Mouse (Mus musculus) spleen, embryonic (tissue): Measurements from ENCODE around the gene Osgin1.

Experiments
- CTCF ChIA-PET: fragments of 350-600 bp; sonication (Branson Sonifier 250); formaldehyde crosslinking; loops from one replicate; lab custom pipeline; 2022; lab: Charles Lee

Osgin1 gene

DNA sequence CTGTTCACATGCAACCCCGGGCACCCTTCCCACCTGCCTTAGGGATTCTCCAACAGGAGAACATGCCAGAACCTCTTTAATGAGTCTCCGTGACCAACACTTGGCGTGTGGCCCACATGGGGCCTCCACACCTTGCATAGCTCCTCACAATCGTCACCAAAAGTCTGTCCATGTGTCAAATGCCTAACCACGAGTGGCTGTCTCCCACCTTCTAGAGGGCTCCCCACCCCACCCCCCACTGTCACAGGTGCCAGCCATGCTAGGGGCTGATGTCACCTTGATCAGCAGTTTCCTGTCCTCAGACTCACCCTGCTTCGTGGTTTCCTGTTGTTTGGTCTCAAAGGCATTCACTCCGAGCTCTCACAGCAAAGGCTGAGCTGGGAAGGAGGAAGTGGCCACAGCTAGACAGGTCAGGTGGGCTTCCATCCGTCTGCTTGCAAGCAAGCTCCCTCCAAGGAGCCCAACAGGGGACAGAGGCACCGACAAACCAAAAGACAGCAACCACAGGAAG, 10.2 kb upstream of the Osgin1 start:
- CTCF ChIA-PET = interaction anchor here (1.4 to 3.0 kb wide), 3 partner anchors 10 to 13 kb away, joined by 4 to 15 read pairs (median 12); no protein-coding TSS in a partner anchor

DNA sequence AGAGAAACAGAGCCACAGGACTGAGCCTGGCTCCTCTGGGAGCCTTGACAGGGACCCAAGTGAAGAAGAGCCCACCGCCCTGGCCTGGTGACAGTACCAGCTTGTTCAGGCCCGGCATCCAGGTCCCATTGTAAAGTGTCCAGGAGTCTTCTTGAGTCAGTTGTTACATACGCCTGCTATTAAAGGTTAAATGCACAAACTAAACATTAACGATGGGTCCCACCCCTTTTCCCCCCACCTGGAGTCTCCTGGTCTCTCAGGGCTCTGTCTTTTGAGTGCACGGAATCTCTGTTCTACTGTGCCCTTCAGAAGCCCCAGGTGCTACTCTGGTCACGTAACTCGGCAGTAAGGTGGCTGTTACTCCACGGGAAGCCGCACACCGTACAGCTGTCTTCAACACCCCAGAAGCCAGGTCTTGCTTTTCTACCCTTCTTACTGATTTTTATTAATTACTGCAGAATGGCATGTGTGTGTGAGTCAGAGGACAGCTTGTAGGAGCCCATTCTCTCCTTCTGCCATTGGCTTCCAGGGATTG, 9.7 kb upstream of the Osgin1 start:
- CTCF ChIA-PET = interaction anchor here (0.9 to 3.0 kb wide), 3 partner anchors 11 to 1322 kb away, joined by 3 to 12 read pairs (median 4); no protein-coding TSS in a partner anchor

DNA sequence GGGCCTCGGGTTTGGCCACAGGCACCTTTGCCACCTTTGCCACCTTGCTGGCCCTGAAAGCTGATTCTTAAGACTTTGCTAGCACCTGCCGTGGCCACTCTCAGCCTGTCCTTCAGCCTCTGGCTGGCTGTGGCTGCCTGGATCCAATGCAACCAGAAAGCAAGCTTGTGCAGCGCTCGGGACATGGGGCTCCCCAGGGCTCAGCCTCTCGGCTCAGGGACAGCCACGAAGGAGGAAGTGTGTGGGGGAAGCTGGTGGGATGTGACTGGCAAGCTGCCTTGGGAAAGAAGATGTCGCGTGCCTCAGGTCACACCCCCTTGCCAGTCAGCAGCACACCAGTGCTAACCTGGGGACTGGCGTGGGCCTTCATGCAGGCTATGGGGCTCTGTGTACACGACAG, 9.2 kb upstream of the Osgin1 start:
- CTCF ChIA-PET = interaction anchor here (0.9 to 3.0 kb wide), 3 partner anchors 12 to 1322 kb away, joined by 3 to 12 read pairs (median 4); no protein-coding TSS in a partner anchor

DNA sequence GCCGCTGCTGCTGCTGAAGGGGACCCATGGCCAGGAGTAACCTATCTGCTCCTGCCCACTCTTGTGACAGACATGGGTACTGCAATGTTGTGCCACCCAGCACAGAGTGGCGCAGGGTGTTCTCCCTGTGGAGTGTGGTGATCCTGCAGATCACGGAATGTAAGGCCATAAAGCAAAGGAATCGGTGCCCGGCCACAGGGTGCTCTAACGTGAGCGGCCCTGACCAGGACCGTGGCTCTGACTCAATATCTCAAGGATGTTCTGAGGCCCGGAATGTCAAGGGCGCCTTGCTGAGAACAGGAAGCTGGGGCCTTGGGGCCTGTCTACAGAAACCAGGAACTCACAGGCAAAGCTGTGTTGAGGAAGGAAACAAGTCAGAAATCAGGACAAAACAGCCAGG, 8.4 kb upstream of the Osgin1 start:
- CTCF ChIA-PET = interaction anchor here (1.6 to 3.0 kb wide), 2 partner anchors 12 to 15 kb away, joined by 5 to 12 read pairs; no protein-coding TSS in a partner anchor

DNA sequence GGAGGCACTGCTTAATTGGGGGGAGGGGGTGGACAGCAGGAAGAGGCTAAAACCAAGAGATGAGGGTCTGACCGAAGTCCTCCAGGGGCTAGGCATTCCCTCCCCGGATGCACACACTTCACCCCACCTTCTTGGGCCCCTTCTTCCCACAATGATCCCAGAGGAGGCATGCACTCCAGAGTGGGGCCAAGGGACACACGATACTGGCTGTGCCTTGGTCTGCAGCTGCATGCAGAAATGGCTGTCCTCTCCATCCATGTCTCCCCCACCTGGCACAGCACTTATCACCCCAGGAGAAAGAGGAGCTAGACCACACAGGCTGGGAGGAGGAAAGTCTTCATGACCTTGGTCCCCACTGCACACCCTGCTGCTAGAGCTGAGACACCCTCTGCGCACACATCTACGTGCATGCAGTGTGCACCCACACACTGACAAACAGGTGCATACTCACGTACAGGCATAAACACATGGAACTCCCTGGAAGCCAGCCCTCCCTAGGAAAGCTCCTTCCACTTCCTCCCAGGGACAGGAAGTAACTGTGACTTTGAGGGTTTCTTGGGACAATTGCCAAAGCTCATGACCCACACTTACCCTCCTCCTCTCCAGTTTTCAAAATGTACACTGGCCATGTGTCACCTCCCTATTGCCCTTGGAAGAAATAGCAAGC, 7.7 kb upstream of the Osgin1 start:
- CTCF ChIA-PET = interaction anchor here (1.6 to 3.0 kb wide), 2 partner anchors 13 to 15 kb away, joined by 5 to 12 read pairs; no protein-coding TSS in a partner anchor

DNA sequence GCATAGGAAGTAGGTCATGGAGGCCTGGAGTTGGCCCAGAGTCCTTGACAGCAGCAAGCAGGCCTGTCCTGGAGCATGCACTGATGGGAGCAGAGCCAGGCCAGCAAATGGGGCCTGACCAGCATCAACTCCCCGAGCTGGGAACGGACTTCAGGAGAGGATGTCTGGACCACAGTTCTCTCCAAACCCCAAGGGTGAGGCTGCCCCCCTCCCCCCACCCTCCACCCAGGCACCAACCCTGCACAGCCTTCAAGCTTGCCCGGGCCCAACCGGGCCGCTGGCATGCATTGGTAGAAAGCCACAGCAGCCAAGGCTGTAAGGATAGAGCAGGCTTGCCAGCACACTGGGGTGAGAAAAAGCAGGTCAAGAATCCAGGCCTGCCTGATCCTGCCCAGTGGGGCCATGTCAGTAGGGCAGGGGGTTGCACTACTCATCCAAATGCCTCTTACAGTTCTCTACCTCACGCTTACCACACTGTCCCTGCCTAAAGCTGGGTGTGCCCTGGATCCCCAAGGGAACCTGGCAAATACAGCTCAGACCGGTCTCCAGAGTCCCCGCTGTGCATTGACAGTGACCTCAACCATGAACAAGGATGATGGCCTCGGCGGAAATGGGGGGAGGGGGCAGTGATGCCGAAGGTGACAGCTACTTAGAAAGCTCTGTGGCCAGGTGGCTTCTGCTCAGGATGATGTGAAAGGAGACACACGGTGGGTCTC, 6.1 kb upstream of the Osgin1 start:
- CTCF ChIA-PET = interaction anchor here (0.8 to 1.4 kb wide), 3 partner anchors 11 to 63 kb away, joined by 3 to 6 read pairs (median 4); no protein-coding TSS in a partner anchor

DNA sequence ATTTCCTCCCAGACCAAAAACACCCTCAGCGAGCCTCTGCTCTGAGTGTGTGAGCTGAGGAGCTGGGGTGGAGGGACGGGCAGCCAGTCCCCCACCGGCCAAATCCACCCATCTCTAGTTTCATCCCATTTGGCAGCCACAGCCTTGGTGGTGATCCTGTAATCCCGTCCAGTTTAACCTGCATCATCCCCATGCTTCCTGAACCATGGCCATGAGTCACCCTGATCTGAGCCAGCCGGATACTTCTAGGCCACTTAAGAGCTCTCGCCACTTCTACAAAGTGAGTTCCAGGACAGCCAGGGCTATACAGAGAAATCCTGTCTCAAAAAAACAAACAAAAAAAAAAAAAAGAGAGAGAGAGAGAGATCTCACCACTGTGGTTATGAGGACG, 5.6 kb upstream of the Osgin1 start:
- CTCF ChIA-PET = interaction anchor here (0.8 to 1.4 kb wide), 3 partner anchors 10 to 62 kb away, joined by 3 to 6 read pairs (median 4); no protein-coding TSS in a partner anchor

DNA sequence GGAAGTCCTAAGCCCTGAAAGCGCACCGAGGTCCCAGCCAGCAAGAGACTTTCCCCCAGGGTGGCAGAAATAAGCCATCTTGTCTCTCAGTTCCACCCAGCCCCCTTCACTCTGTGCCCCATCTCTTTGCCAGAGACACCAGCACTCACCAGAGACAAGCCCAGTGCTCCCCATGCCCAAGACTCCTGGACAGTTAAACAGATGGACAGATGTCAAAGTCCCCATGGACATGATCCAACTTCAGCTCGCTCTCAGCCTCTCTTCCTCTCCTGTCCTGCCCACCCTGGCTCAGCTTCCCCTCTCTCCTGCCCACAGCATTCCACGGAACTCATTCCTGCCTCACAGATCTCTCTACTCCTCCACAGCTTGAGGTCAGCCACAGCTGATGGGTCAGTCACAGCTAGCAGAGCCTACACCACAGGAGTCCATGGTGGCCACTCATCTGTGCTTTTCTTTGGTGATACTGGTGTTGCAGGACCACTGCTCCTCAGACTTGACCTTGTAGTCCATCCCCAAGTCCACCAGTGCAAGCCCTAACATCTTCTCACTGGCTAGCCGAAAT, 5.1 kb upstream of the Osgin1 start:
- CTCF ChIA-PET = interaction anchor here (0.6 to 1.4 kb wide), 3 partner anchors 10 to 16 kb away, joined by 3 to 6 read pairs (median 4); no protein-coding TSS in a partner anchor

DNA sequence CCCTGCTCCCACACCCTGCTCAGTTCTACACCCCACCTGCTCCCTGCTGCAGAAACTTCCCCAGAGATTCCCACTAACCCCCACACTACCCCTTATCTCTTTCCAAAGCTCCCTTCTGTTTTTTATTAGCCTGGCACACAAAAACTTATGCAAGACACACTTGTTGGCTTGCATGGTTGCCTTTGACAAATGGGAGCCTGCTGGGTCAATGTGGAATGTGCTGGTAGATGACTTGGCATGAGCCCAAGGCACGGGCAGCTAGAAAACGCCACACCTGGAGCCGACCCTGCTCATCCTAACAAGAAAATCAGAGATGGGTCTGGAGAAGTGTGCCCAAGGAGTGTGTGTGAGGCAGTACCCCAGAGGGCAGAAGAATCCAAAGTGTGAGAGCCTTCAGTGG, 4.4 kb upstream of the Osgin1 start:
- CTCF ChIA-PET = interaction anchor here (0.6 kb wide), 1 partner anchor 11 kb away, joined by 4 read pairs; no protein-coding TSS in a partner anchor

DNA sequence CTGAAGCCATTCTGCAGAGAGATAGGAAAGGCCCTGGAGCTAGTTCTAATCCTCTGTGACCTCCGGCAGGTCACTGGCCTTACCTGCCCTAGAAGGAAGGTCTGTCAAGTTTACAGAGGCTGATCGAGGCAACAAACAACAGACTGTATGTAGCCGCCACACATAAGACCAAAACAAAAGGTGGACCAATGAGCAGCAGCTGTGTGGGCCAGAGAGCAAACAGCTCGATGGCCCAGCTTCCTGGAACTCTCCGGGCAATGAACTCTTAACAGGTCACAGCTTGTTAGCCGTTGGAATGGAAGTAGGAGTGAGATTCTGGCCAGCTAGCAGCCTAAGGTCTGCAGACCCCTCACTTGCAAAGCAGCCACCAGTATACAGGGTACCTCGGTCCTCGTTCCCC, 3.7 kb upstream of the Osgin1 start:
- CTCF ChIA-PET = no interaction called here

DNA sequence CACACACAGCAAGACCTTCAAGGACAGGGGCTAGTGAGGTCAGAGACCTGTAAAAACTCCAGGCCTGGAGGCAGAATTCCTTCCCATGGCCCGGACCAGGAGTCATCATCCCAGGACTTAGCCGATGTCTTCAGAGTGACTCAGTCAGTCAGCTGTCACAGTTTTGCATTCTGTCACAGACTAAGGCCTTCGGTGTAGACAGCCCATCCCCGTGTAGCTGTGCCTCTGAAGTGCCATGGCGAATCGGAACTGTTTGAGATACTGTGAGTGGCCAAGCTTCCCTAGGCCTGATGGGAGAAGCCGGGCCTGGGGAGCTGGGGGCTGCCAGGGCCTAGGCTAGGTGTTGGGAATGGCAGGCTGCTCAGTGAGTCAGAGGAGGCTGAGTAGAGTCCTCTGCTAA, 3.2 kb upstream of the Osgin1 start:
- CTCF ChIA-PET = no interaction called here

DNA sequence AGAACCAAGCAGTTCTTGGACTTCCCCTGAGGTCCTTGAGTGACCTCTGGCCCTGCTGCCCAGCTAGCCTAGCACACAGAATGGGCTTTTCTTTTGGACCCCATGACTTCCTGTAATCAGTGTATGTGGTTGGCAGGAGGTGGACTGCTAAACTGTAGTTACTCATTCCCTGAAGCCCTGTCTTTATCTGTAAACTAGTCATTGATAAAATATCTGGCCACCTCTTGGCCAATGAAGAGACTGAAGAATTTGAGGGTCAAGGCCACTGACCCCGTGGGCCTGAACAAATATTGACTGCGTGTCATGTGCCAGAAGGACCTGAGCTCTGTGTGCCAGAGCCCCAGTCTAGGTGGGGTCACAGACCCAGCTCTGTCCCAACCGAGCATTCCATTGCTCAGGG, 1.6 kb upstream of the Osgin1 start:
- CTCF ChIA-PET = interaction anchor here (0.7 kb wide), 1 partner anchor 20 kb away, joined by 4 read pairs; no protein-coding TSS in a partner anchor

DNA sequence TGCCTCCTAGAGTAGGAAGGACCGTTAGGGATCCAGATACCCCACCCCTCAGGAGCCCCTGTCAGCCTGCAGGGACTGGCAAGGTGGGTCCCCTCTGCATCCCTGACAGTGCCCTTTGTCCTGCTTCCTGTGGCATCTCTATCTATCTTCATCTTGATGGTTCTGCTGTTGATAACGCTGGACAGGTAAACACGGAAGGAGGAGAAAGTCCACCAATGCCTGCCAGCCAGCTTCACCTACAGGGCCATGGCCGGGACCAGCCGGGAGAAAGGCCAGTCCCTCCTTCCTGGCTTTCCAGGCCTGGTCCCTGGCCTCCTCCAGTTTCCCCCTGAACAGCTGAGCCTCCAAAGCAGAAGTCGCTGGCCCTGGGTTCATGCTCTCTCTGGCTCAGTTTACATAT, 645 bp downstream of the Osgin1 start:
- CTCF ChIA-PET = no interaction called here

DNA sequence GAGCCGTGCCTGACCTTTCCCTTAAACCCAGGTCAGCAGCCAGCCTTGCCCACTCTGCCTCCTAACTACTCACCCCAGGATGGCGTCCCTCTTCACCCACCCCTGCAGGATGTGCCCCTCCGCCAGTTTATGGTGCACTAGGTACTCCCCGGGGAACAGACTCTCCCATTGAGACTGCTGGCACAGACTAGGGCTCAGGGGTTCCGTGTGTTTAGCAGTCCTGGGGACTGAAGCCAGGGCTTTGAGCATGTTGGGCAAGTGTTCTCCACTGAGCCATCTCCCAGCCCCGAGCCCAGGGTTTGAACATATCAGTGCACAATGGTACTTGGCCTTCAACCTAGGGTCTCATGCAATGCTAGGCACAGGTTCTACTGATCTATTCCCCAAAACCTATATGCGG, 1.6 kb downstream of the Osgin1 start:
- CTCF ChIA-PET = no interaction called here

DNA sequence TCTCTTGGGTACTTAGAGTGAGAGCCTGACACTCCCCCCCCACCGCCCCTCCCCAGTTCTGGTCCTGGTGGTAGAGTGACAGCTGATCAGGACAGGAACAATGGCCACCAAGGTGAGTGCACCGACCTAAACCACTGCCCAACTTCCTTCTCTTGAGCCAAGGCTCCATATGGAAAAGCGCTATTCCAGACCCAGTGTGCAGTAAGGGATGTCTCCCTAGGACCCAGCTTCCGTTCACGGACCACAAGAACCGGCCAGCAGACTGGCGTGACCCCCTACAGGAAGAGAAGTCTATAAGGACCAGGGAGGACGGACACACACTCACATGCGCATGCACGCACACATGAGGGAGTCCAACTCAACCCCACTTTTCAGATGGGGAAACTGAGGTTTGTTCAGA, 2.4 kb downstream of the Osgin1 start:
- CTCF ChIA-PET = interaction anchor here (2.5 kb wide), 1 partner anchor 24 kb away, joined by 9 read pairs; no protein-coding TSS in a partner anchor

DNA sequence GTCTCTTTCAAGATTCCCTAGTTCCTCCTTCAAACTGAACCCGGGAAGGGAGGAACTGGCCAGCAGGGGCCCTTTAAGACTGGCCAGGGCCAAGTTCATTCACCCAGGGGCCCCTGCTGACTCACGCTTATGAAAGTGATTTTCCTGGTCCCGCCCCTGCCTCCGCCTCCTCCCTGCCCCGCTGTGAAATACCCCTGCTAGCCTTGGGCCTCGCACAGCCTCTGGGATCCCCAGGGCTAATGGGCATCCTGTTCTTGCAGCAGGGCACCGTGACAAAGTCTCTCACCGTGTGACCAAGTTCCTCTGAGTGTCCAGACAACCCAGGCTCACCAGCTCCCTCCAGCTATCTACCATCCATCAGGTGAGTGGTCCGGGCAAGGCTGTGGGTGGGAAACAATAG, 3.0 kb downstream of the Osgin1 start:
- CTCF ChIA-PET = interaction anchor here (1.1 to 2.5 kb wide), 3 partner anchors 12 to 24 kb away, joined by 4 to 9 read pairs (median 5); no protein-coding TSS in a partner anchor

DNA sequence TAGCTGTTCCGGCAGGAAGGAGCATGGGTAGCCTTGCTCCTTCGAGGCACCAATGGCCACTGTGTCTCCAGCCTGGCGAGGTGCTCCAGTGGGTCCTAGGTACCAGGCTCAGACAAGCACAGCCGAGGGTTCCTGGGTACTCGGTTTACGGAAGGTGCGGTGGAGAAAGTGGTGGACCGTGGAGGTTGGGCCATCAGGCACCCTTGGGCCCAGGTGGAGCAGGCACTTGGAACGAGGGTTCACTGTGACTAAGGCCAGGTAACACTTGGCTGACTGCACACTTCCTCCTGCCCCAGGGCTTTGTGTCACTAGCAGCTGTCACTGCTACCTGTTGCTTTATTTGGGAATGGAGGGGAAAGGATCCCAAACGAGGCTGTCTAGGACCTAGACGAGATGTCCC, 3.6 kb downstream of the Osgin1 start:
- CTCF ChIA-PET = interaction anchor here (1.1 to 2.5 kb wide), 3 partner anchors 13 to 25 kb away, joined by 4 to 9 read pairs (median 5); no protein-coding TSS in a partner anchor

DNA sequence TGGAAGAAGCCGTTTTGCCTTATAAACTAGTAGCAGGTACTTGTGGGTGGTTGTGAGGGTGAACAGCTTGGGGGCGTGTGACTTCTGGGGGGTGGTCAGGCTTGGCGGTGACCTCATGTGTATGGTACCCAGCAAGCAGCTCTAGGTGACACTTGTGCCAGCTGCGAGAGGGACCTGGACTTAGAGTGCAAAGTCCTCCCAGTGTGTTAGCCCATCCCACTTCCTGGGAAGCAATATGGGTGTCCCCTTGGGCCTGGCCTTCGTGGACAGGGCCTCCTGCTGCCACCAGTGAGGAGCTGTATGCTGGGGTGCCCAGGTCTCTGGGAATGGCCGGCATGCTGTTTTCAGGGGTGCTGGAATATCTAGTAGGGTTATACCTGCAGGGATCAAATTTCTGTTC, 5.0 kb downstream of the Osgin1 start:
- CTCF ChIA-PET = interaction anchor here (0.6 to 2.5 kb wide), 4 partner anchors 10 to 374 kb away, joined by 3 to 9 read pairs (median 4); no protein-coding TSS in a partner anchor

DNA sequence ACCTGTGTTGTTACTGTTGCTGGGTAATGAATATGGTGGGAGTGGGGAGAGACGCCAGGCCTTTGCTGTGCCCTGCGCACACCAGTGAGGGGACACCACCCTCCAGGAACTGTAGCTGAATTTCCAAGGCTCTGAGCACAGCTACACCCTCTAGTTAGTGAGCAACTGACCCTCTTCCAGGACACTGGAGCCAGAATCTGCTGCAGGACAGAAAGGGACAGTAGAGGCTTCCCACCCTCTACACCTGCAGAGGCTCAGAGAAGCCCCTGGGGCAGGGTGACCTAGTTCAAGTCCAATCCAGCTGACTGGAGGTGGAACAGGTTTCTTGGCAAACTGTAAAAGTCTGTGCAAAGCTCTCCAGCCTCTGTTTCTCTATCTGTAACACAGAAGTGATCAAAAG, 5.5 kb downstream of the Osgin1 start:
- CTCF ChIA-PET = interaction anchor here (1.4 kb wide), 1 partner anchor 32 kb away, joined by 4 read pairs; no protein-coding TSS in a partner anchor

DNA sequence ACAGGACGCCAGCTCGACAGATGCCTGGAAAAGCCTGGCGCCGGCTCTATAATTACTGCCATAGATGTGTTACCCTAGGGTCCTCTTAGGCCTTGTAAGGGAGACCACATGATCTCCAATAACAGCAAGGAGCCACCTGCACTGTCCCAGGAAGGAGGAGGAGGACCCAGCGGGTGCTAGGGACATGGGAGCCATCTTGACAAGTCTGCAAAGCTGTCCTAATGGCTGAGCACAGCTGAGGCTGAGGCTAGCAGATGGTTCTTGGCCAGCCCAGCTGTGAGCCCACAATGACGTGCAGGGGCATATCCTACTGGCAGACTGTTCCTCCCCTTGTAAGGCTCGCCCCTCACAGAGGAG, 5.9 kb downstream of the Osgin1 start:
- CTCF ChIA-PET = interaction anchor here (0.6 to 1.4 kb wide), 2 partner anchors 32 to 129 kb away, joined by 3 to 4 read pairs; no protein-coding TSS in a partner anchor
